Mouse (Mus musculus) brain, embryonic 18.5 days (tissue): ENCODE measurements around the gene Dnmbp.
"Not testable (repeated sequence)": the region's sequence is repeated elsewhere in the genome, so short reads cannot be mapped to it uniquely, and the experiment has no call there.

Experiments
- DNase-seq: peaks from one replicate; pipeline ENCODE4 v3.0.0-alpha.2; 2012; ENCODE audit warnings: low read depth, low spot score

Gene Dnmbp

DNA sequence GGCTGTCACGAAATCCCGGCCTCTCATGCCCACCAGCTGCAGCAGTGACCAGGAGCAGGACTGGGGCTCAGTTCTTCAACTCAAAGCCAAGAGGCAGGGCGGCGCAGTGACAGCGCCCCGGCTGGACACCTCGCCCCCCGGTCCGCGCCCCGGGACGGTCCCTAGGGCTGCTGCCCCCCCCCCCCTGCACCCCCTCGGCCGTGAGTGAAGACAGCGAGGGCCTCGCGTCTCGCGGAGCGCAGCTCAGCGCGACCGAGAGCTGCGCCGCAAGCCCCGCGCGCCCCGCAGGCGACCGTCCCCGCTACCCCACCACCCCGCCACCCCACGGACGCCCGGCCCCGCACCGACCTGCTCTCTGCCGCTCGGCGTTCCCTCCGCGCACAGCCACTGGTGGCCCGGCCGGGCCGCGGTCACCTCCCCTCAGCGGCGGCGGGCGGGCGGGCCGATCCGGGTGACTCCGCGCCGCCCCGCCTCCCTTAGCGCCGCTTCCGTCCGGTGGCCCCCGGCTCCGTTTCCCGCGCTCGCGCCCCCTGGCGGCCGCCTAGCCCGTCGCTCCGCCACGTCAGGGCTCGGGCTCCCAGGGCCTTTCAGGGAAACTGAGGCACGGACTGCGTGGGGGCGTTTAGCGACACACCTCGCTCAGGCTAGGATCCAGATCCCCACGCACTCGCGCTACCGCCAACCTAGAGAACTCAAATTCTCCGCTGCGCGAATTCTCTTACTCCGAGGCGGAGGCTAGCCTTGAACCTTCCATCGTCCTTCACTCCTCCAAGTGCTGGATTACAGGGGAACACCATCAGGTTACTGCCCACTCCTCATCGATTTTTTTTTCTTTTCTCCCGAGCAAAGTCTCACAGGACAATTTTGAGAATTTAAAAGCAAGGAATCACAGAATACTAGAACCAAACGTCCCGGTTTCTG is at the start of gene Dnmbp:
TSS of gene Dnmbp (minus strand) at position 423 of the 921 bp plus-strand sequence.
- DNase-seq: no peak

DNA sequence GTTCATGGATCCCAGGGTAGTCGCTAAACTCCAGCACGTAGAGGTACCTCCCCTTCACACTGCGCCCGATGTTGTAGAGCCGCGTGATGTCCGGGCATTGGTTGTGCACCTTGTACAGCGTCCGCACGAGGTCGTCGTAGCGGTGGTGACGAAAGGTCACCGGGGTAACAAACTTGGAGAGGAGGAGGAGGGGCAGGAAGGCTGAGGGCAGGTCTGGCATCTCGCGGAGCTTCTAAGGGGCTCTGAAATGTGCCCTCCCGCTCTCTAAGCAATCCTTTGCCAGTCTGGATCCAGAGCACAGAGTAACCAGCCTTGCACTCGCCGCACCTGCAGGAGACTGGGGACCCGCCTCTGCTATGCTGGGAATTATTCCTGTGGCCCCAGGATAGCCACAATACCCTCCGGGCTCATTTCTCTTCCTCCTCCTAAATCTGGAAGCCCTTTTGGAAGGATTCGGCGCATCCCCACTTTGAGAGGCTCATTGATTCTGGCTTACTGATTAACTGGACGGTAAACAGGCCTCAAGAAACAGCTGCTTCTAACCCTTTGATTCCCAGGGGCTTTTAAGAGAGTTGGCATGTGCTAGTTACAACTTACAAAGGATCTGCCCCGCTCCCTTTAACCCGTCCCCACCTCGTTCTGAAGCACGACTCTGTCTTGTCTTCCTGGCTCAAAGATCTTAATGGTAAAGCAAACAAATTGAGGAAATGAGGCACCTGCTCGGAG is 46.2 kb upstream of the Dnmbp start, which contains the start of gene Cpn1:
TSS of gene Cpn1 (minus strand) at position 488 of the 726 bp plus-strand sequence.
- DNase-seq: no peak

DNA sequence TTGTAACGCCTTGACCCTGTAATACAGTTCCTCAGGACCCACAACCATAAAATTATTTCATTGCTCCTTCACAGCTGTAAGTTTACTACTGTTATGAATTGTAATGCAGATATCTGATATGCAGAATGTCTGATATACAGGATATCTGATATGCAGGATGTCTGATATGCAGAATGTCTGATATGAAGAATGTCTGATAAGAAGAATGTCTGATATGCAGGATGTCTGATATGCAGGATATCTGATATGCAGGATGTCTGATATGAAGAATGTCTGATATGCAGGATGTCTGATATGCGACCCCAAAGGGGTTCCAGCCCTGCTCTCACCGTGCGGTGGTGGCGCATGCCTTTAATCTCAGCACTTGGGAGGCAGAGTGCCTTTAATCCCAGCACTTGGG is 42.0 kb upstream of the Dnmbp start:
- DNase-seq: no peak

DNA sequence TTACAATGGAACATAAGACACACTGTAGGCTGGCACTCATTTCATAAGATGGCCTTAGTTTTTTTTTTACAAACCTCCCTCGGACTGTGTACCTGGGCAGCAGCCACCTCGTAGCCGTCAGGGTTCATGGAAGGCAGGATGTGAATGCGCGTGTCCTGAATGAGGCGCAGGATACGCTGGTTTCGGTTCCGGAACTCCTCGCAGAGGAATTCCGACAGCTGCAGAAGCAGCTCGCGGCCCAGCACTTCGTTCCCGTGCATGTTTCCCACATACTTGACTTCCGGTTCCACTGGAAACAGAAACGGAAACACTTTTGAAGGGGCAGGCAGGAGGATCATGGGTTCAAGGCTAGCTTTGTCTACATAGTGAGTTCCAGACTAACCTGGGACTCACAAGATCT is 40.7 kb upstream of the Dnmbp start:
- DNase-seq: no peak

DNA sequence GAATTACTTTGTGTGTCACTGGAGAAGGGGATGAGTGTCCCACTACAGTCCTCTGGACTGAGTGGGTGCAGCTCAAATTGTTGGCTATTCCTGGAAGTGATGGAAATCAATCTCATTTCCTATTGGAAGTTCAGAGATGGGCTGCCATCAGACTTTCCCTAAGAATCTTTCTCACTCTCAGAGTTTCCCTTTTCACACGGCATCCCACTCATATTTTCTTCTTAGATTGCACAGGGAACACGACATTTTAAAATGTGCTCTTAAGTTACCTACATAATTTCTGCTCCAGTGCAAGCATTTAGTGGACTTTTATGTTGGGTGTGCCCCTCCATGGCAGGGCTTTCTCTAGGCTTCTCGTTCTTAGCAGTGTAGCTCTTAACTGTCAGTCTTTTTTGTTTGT is 37.8 kb upstream of the Dnmbp start:
- DNase-seq: no peak

DNA sequence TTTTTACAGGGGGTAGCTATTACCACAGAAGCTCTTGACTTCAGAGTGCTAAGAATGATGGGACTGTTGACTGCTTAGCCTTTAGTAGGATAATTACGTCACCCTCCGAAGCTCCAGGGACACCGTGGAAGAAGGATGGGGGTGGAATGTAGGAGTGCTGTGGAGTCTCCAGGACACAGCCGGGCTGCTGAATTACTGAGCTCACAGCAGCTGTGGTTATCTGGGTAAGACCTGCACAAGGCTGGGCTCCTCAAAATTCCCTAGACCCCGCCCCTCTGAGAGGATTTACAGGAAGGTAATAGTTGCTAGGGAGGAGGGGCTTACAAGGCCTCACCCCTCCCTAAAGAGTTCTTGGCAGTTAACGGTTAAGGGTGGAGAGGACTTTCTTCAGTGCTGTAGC is 36.7 kb upstream of the Dnmbp start:
- DNase-seq: no peak

DNA sequence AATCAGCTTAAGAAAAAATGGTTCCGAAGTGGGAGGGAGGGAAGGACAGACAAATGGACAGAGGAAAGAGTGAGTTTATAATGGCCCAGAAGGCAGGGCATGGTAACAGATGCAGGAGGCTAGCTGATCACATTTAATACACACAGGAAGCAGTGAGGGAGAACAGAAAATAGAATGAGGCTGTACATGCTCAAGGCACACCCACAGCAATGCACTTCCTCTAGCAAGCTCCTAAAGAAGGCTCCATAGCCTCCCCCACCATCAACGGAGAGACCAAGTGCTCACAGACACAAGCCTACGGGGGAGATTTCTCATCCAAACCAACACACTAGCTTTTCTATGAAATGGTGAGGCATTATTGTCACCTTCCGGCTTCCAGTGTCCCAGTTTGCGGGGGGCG is 34.2 kb upstream of the Dnmbp start:
- no peak for DNase-seq

DNA sequence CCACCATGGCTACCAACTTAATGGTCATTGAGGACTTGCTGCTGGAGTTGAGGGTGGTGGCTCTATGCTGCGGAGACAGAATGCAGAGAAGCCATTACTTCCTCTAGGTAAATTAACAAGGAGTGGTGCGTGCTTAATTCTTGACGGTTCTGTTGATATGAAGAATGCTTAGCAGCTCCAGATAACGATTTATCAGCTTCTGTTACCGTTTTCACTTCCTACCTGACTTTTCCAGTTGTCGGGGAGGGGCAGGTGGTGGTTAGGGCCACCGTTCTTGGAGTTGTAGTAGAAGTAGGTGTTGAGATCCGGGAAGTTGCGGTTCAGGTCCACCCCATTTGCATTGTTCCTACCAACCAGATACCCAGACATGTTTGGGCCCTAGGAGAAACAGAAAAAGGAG is 33.7 kb upstream of the Dnmbp start:
- DNase-seq: no peak

DNA sequence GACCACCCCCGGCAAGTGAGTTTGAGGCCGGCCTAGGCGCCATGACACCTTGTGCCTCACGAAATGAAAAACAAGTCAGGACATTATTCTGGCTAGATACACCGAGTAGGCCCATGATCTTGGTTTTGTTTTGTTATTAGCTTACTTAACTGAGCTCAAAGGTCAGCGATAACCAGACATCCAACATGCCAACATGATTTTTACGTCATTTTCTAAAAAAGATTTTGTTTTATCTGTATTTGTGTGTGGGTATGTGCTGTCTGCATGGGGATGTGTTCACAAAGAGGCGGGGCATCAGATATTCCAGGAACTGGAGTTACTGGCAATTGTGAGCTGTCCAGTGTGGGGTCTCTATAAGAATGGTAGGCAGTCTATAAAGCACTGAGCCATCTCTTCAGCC is 32.1 kb upstream of the Dnmbp start:
- no peak for DNase-seq

DNA sequence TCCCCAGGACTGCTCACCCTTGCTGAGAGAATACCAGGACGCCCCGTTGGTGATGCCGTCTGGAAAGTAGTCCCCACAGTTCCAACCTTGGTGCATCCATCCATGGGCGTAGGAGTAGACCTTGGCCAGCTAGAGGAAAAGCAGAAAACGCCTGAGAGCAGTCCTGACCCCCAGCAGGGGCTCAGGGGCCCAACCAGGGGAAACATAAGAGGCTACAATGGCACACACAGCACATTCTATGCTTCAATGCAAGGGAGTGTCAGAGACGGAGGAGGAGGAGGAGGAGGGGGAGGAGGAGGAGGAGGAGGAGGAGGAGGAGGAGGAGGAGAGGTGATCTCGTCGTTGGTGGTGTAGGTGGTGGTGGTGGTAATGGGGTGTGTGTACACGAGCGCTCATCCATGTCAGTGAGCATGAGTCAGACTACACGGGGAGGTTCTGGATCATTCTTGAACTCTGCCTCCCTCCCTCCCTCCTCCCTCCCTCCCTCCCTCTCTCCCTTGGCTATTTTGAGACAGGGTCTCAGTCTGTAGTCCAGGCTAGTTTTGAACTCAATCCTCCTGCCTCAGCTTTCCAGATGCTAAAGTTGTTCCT is 28.5 kb upstream of the Dnmbp start:
- no peak for DNase-seq

DNA sequence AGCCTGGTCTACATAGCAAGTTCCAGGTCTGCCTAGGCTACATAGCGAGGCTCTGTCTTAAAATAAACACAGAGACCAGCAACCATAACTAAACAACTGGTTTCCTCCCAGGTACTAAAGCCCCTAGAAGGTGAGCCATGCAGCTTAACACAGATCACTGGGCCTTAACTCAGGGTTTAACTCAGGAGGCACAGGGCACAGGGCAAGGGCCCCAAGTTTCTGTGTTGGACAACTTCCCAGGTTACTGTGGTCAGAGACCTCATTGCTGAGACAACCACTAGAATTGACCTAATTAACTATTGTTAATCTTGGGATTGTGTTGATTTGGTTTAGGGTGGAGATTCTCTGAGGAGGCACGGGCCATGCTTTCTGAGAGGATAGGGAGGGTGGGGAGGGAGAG is 26.5 kb upstream of the Dnmbp start:
- DNase-seq: no peak

DNA sequence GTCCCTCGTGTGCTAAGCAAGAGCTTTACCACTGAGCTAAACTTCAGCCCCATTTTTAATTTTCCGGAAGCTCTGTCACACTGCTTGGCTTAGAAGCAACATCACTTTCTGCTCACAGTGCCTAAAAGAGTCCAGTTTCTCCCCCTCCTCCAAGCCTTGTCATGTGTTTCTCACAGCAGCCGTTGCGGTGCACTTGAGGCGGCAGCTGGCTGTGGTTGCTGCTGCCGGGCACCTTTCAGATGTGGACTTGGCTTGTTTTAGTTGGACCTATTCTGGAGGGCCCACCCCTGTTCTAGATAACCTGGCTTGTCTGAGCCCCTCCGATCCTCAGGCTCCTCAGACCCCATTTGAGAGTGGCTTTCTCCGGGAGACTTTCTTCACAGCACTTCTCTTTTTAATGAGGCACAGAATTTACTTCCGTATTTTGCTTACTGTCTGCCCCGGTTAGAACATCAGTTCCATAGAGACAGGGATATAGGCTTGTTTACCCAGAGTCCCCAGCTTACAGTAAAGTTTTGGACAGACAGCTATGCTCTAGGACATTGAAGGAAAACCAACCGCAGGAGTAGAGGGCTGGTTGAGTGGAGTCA is 25.6 kb upstream of the Dnmbp start:
- DNase-seq: no peak

DNA sequence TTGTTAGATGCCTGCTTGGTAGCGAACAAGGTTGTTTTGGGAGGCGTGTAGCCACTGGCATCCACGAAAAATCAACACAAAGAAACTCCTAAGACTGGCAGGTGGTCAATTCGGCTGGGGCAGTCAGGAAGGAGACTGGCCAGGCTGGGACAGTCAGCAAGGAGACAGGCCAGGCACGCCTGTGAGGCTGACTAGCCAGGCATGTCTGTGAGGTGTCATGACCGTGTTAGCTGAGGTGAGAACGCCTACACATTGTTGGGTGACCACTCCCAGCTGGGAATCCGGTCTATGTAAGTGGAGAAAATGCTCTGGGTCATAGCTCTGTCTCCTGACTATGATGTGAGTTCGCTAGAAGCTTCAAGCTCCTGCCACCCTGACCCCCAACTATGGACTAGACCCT is 22.8 kb upstream of the Dnmbp start:
- DNase-seq: no peak

DNA sequence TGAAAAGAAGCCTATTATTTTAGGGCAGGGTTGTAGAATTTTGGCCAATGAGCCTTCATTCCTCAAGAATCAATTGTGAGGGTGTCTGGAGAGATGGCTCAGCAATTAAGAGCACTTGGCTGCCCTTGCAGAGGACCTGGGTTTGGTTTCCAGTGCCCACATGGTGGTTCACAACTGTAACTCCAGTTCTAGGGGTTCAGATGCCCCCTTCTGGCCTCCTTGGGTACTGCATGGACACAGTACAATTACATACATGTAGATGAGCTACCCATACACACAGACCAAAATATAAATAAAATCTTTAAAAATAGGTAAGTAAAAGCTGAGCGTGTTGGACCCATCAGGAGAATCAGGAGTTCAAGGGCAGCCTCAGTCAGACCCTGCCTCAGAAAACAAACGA is 21.2 kb upstream of the Dnmbp start:
- DNase-seq: no peak

DNA sequence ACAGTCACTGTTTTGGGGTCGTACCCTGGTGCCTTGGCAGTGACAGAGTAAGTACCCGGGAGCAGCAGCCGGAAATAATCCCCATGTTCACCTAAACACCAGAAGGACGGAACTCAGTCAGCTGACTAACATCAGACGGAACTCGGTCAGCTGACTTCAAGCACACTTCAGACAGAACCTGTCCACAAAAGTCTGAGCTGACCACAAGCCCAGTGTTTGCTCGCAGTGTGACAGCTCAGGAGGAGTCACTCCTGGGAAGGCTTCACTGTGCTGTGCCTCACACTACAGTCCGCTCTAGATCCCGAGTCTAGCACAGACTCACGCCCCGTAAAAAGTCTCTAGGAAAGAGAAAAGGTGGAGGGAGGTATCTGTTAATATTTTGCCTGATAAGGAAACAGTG is 20.0 kb upstream of the Dnmbp start:
- no peak for DNase-seq

DNA sequence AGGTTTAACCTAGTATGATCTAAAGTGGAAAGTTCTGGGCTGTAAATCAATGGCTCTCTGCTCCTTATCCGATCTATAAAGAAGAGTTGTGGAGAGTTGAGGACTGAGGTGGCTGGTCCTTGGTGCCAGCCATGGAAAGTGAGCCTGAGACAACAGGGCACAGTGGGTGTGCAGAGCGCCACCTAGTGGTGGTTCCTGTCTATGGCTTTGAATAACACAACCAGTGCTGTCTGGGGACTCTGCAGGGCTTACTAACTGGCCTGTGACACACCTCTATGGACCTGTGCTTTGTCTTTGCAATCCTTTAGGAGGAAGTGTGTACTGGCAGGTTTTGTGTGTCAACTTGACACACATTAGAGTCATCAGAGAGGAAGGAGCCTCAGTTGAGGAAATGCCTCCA is 19.2 kb upstream of the Dnmbp start:
- DNase-seq: no peak

DNA sequence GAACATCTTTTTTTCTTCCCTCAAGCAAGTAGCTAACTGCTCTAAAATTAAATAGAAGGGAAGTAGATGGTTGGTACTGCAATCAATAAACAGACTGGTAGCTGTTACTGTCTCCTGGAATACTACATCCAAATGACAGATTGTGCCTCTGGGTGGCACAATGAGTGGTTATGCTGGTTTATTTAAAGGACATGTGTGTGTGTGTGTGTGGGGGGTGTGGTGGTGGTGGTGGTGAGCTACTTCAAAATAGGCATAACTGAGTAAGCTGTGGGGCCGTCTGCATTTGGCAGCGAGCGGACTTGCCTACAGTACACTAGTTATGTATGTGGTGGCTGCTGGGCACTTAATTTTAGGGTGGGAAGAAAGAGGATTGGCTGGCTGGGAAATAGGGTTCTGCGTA is 17.9 kb upstream of the Dnmbp start:
- no peak for DNase-seq

DNA sequence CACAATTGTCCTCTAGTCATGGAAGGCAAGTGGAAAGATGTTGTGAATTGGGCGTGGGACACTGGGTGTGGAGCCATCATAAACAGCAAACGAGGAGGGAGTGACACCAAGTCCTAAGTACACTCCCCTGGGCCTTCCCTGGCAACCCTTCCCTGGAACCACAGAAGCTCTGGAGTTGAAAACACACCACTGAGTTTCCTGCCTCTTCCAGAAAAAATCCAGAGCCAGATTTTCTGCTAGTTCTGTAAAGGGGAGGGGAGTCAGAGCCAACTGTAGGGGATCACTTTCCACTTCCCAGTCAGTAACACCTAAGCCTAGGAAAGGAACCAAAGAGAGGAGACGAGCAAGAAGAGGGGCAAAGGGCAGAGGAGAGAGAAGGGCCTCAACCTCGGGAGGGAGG is 17.4 kb upstream of the Dnmbp start:
- DNase-seq: no peak

DNA sequence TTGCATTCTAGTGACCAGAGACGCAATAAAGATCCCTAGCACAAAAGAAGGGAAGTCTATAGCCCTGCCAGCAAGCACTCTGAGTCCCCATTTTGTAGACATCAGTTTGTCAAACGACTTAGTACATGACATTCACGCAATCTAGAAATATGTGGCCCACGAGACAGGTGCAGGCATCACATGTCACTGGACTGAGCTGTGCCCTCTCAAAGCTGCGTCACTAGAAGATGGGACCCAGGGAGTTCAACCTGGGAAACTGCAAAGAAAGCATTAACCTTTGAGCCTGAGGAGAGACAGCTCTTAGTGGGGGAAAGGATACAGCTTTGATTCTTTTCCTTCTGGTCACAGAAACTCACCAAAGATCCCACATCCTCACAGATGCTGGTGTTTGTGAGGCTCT is 15.3 kb upstream of the Dnmbp start:
- DNase-seq: no peak

DNA sequence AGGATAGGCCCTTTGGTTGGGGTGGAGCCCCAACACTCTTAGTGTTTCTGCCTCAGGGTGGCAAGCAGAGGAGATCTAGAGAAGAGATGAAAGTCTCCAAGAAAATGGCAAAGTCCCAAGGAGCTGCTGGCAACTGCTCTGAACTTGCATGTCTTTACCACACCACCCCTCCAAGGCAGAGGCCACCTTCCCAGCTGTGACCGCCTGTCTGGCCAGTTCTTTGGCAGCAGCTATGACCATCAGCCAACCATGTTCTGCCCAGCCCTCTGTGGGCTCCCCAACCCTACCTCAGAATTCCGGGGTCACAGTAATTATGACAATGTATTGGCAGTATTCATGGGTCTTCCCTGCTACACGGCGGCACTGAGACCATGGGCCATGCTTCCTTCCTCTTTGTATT is 14.9 kb upstream of the Dnmbp start:
- DNase-seq: no peak

DNA sequence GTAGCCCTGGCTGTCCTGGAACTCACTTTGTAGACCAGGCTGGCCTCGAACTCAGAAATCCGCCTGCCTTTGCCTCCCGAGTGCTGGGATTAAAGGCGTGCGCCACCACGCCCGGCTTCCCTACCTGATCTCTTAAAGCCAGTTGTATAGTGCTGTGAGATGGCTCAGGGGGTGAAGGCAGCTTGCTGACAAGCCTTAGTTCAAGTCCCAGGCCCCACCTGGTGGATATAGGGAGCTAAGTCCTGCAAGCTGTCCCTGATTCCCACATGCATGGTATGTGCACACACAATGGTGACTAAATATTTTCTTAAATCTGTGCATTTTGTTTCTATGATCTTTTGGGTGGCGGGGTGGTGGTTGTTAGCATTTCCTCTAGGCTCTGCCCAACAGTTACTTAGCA is 12.9 kb upstream of the Dnmbp start:
- DNase-seq: not testable (repeated sequence)

DNA sequence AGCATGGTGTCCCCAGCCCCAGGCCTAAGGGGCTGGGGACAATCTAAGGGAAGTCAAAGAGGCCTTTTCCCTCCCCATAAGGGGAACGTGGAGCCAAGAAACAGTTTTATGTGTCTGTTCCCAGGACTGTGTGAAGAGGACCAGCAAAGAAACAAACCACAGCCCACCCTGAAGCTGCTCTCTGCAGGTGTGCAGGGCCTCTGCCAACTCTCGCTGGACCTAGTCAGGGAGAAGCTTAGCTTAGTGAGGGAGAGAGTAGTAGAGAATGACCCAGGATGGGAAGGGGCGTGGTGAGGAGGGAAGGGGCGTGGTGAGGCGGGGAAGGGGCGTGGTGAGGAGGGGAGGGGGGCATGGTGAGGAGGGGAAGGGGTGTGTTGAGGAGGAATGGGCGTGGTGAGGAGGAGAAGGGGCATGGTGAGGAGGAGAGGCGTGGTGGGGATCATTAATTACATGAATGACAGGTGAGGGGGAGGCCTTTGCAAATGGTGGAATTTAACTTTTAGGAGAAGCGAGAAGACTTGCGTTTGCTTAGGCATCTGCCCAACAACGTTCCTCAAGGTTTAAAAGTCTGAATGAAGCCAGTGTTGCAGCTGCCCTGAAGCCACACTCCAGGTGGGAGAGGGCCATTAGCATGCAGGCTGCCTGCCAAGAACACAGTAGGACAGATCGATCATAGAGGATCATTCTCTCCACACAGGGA is 9.3 kb upstream of the Dnmbp start:
- no peak for DNase-seq
